Mouse (Mus musculus): ENCODE results near the gene Ccar1.

DNA sequence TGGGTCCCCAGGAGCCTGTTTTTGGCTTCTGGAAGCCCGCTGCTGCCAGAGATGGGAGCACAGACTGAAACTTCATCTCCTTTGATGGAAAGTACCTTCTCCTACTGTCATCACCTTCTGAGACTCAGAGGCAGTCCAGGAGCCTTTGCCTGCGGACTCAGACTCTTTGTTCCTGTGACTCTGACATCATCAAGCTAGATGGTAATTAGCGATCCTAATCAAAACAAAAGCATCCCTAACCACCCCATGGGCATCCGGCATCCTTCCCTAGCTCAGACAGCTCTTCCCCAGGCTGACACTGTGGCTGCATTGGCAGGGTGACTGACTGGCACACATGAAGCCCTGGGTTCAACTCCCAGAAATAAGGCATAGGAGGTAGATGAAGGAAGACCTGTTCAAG, 69.4 kb downstream of the Ccar1 start:
- TF ChIP-seq CTCF (IDR thresholded peaks at IDR 0.05; ENCODE audit: borderline replicate concordance, insufficient read depth, low read length) = no peak
- TF ChIP-seq POLR2A (IDR thresholded peaks at IDR 0.05; ENCODE audit: low read depth, low read length) = no peak

All from embryonic fibroblast, embryonic 13.5 days (primary cell).